Mouse (Mus musculus): ENCODE measurements at regions not wholly inside any gene's neighbourhood (a gene's known extent, or its start where the extent isn't known, plus 50 kb on each side); places are given as distances from the start of the nearest gene placed in this dataset.

GRCm38 (mm10) chr19:15851622-15852021 lies 95.5 kb downstream of the Psat1 start:
- H3K4me1 ChIP-seq (replicated peaks; ENCODE audit: control insufficient read depth, insufficient read depth): no peaks in the 10 kb centered on the region
- DNase-seq (ENCODE audit: low spot score) (no peak), ATAC-seq (ENCODE audit: low FRiP score, low TSS enrichment) (no peak)
- H3K27me3 ChIP-seq (ENCODE audit: control insufficient read depth, insufficient read depth, low read length): no peaks in the 10 kb centered on the region
- TF ChIP-seq CTCF (IDR thresholded peaks at IDR 0.05; ENCODE audit: low read depth): no peak
- no peak for TF ChIP-seq EP300 (optimal IDR thresholded peaks at IDR 0.05)
- no peak overlapping the region for H3K4me2 ChIP-seq (replicated peaks; ENCODE audit: low read depth)
- no peaks in the 10 kb centered on the region for H3K36me3 ChIP-seq (ENCODE audit: control insufficient read depth, insufficient read depth, low read length)
- 94% methylated on average over 3 of the region's 3 CpGs for WGBS
- no peak overlapping the region for H3K27ac ChIP-seq (replicated peaks)
- H3K9ac ChIP-seq (ENCODE audit: low read length): no peak overlapping the region
- no peaks in the 10 kb centered on the region for H3K9me3 ChIP-seq (ENCODE audit: control insufficient read depth, low read length)
- H3K4me3 ChIP-seq (ENCODE audit: low read depth, low read length): no peak overlapping the region

- 65% methylated on average over 2 of the region's 2 CpGs for WGBS
- ATAC-seq (ENCODE audit: low FRiP score, low TSS enrichment) (no peak), DNase-seq (ENCODE audit: low spot score) (no peak)
- no peaks in the 10 kb centered on the region for H3K9me3 ChIP-seq (ENCODE audit: control insufficient read depth, low read length)
- H3K4me2 ChIP-seq (replicated peaks; ENCODE audit: low read depth): no peak overlapping the region
- H3K27ac ChIP-seq (replicated peaks): no peak overlapping the region
- no peak overlapping the region for H3K4me3 ChIP-seq (ENCODE audit: low read depth, low read length)
- TF ChIP-seq EP300 (optimal IDR thresholded peaks at IDR 0.05) (no peak), CTCF (IDR thresholded peaks at IDR 0.05; ENCODE audit: low read depth) (no peak)
- H3K36me3 ChIP-seq (ENCODE audit: control insufficient read depth, insufficient read depth, low read length): no peaks in the 10 kb centered on the region
- no peaks in the 10 kb centered on the region for H3K27me3 ChIP-seq (ENCODE audit: control insufficient read depth, insufficient read depth, low read length)
- H3K9ac ChIP-seq (ENCODE audit: low read length): no peak overlapping the region
- no peaks in the 10 kb centered on the region for H3K4me1 ChIP-seq (replicated peaks; ENCODE audit: control insufficient read depth, insufficient read depth)
Observed at GRCm38 (mm10) chr19:15850722-15851121, 96.4 kb downstream of the Psat1 start.

- Histone ChIP-seq H3K27me3 (ENCODE audit: control insufficient read depth, insufficient read depth, low read length) (no peaks in the 10 kb centered on the region), H3K27ac (replicated peaks) (no peak overlapping the region), H3K4me2 (replicated peaks; ENCODE audit: low read depth) (no peak overlapping the region), H3K9ac (ENCODE audit: low read length) (no peak overlapping the region), H3K4me1 (replicated peaks; ENCODE audit: control insufficient read depth, insufficient read depth) (no peaks in the 10 kb centered on the region), H3K36me3 (ENCODE audit: control insufficient read depth, insufficient read depth, low read length) (no peaks in the 10 kb centered on the region), H3K4me3 (ENCODE audit: low read depth, low read length) (no peak overlapping the region), H3K9me3 (ENCODE audit: control insufficient read depth, low read length) (no peaks in the 10 kb centered on the region)
- 71% methylated on average over 4 of the region's 4 CpGs for WGBS
- no peak for TF ChIP-seq EP300 (optimal IDR thresholded peaks at IDR 0.05)
- no peak for TF ChIP-seq CTCF (IDR thresholded peaks at IDR 0.05; ENCODE audit: low read depth)
- DNase-seq (ENCODE audit: low spot score) (no peak), ATAC-seq (ENCODE audit: low FRiP score, low TSS enrichment) (no peak)
Observed at GRCm38 (mm10) chr19:15849235-15849634, 97.9 kb downstream of the Psat1 start.

GRCm38 (mm10) chr19:15838327-15838726 lies 108.8 kb downstream of the Psat1 start:
- no peak for TF ChIP-seq CTCF (IDR thresholded peaks at IDR 0.05; ENCODE audit: low read depth)
- H3K9ac ChIP-seq (ENCODE audit: low read length): no peak overlapping the region
- no peaks in the 10 kb centered on the region for H3K9me3 ChIP-seq (ENCODE audit: control insufficient read depth, low read length)
- WGBS: 50% methylated on average over 5 of the region's 5 CpGs
- H3K4me3 ChIP-seq (ENCODE audit: low read depth, low read length): no peak overlapping the region
- ATAC-seq (ENCODE audit: low FRiP score, low TSS enrichment) (no peak), DNase-seq (ENCODE audit: low spot score) (no peak)
- H3K36me3 ChIP-seq (ENCODE audit: control insufficient read depth, insufficient read depth, low read length): no peaks in the 10 kb centered on the region
- H3K27ac ChIP-seq (replicated peaks): no peak overlapping the region
- H3K27me3 ChIP-seq (ENCODE audit: control insufficient read depth, insufficient read depth, low read length): no peaks in the 10 kb centered on the region
- no peak overlapping the region for H3K4me2 ChIP-seq (replicated peaks; ENCODE audit: low read depth)
- no peaks in the 10 kb centered on the region for H3K4me1 ChIP-seq (replicated peaks; ENCODE audit: control insufficient read depth, insufficient read depth)

DNA sequence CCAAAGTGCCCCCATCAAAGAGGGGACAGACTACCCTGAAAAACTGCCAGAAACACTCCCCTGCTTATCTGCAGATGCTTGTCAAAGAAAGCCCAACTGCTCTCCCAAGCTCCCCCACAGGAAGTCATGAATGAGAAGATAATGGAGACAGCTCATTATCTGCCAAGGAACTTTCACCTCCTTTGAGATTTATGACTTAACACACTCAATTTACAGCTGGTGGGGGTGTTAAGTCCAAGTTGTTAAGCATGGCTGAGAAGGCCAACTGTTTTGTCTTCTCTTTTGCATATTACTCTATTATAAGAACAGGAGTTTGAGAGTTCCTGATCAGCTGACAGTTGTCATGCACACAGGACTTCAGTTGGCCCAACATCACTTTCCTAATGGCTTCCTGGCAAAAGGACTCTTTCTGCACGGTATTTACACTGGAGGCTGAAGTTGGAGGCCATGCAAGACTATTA lies 109.4 kb downstream of the Psat1 start:
- Histone ChIP-seq H3K36me3 (ENCODE audit: control insufficient read depth, insufficient read depth, low read length) (no peaks in the 10 kb centered on the region), H3K4me1 (replicated peaks; ENCODE audit: control insufficient read depth, insufficient read depth) (no peaks in the 10 kb centered on the region), H3K9me3 (ENCODE audit: control insufficient read depth, low read length) (no peaks in the 10 kb centered on the region), H3K27ac (replicated peaks) (no peak overlapping the region), H3K4me2 (replicated peaks; ENCODE audit: low read depth) (no peak overlapping the region), H3K27me3 (ENCODE audit: control insufficient read depth, insufficient read depth, low read length) (no peaks in the 10 kb centered on the region), H3K4me3 (ENCODE audit: low read depth, low read length) (no peak overlapping the region), H3K9ac (ENCODE audit: low read length) (no peak overlapping the region)
- ATAC-seq (ENCODE audit: low FRiP score, low TSS enrichment) (no peak), DNase-seq (ENCODE audit: low spot score) (no peak)
- 24% methylated on average over 1 of the region's 1 CpGs for WGBS
- no peak for TF ChIP-seq CTCF (IDR thresholded peaks at IDR 0.05; ENCODE audit: low read depth)
- TF ChIP-seq EP300 (optimal IDR thresholded peaks at IDR 0.05): no peak

- H3K36me3 ChIP-seq (ENCODE audit: control insufficient read depth, insufficient read depth, low read length): no peaks in the 10 kb centered on the region
- TF ChIP-seq EP300 (optimal IDR thresholded peaks at IDR 0.05) (no peak), CTCF (IDR thresholded peaks at IDR 0.05; ENCODE audit: low read depth) (no peak)
- WGBS: 17% methylated on average over 7 of the region's 7 CpGs
- no peaks in the 10 kb centered on the region for H3K27me3 ChIP-seq (ENCODE audit: control insufficient read depth, insufficient read depth, low read length)
- H3K4me2 ChIP-seq (replicated peaks; ENCODE audit: low read depth): no peak overlapping the region
- DNase-seq (ENCODE audit: low spot score) (no peak), ATAC-seq (ENCODE audit: low FRiP score, low TSS enrichment) (no peak)
- no peaks in the 10 kb centered on the region for H3K9me3 ChIP-seq (ENCODE audit: control insufficient read depth, low read length)
- no peak overlapping the region for H3K27ac ChIP-seq (replicated peaks)
- H3K9ac ChIP-seq (ENCODE audit: low read length): no peak overlapping the region
- H3K4me3 ChIP-seq (ENCODE audit: low read depth, low read length): no peak overlapping the region
- no peaks in the 10 kb centered on the region for H3K4me1 ChIP-seq (replicated peaks; ENCODE audit: control insufficient read depth, insufficient read depth)
Observed at GRCm38 (mm10) chr19:15836956-15837714, 110.0 kb downstream of the Psat1 start.

All from stomach, postnatal 0 days (tissue).